Mouse (Mus musculus): ENCODE results near the gene Gm12216.
"Not testable (repeated sequence)": the region's sequence is repeated elsewhere in the genome, so short reads cannot be mapped to it uniquely, and the experiment has no call there.

Gm12216 gene

GRCm38 (mm10) chr11:53873909-53874704, 15.1 kb upstream of the Gm12216 start:
- in situ Hi-C loops (cut with MboI; ENCODE audit: low sequenced_read_pairs) = not testable (repeated sequence)

- in situ Hi-C loops (cut with MboI; ENCODE audit: low sequenced_read_pairs) = no loop called here
Observed at GRCm38 (mm10) chr11:53871786-53872507, 12.9 kb upstream of the Gm12216 start.

- in situ Hi-C loops (cut with MboI; ENCODE audit: low sequenced_read_pairs) = no loop called here
Observed at GRCm38 (mm10) chr11:53869172-53869571, 10.1 kb upstream of the Gm12216 start.

GRCm38 (mm10) chr11:53868323-53868722, 9.3 kb upstream of the Gm12216 start:
- in situ Hi-C loops (cut with MboI; ENCODE audit: low sequenced_read_pairs) = not testable (repeated sequence)

- in situ Hi-C loops (cut with MboI; ENCODE audit: low sequenced_read_pairs) = not testable (repeated sequence)
Observed at GRCm38 (mm10) chr11:53864724-53865310, 5.8 kb upstream of the Gm12216 start.

- in situ Hi-C loops (cut with MboI; ENCODE audit: low sequenced_read_pairs) = not testable (repeated sequence)
Observed at GRCm38 (mm10) chr11:53860944-53861343, 1.9 kb upstream of the Gm12216 start.

- in situ Hi-C loops (cut with MboI; ENCODE audit: low sequenced_read_pairs) = loop anchor here (10.0 kb wide), 1 partner anchor 103 kb away; no protein-coding TSS in a partner anchor
Observed at GRCm38 (mm10) chr11:53858058-53858760, 847 bp downstream of the Gm12216 start.

GRCm38 (mm10) chr11:53853665-53854064, 5.4 kb downstream of the Gm12216 start:
- in situ Hi-C loops (cut with MboI; ENCODE audit: low sequenced_read_pairs) = loop anchor here (10.0 kb wide), 1 partner anchor 99 kb away; no protein-coding TSS in a partner anchor

- in situ Hi-C loops (cut with MboI; ENCODE audit: low sequenced_read_pairs) = loop anchor here (10.0 kb wide), 1 partner anchor 97 kb away; no protein-coding TSS in a partner anchor
Observed at GRCm38 (mm10) chr11:53851795-53852194, 7.3 kb downstream of the Gm12216 start.

- in situ Hi-C loops (cut with MboI; ENCODE audit: low sequenced_read_pairs) = loop anchor here (10.0 kb wide), 1 partner anchor 95 kb away; no protein-coding TSS in a partner anchor
Observed at GRCm38 (mm10) chr11:53849588-53850320, 9.3 kb downstream of the Gm12216 start.

GRCm38 (mm10) chr11:53845680-53846079, 13.4 kb downstream of the Gm12216 start:
- in situ Hi-C loops (cut with MboI; ENCODE audit: low sequenced_read_pairs) = no loop called here

- in situ Hi-C loops (cut with MboI; ENCODE audit: low sequenced_read_pairs) = no loop called here
Observed at GRCm38 (mm10) chr11:53843106-53843505, 15.9 kb downstream of the Gm12216 start.

GRCm38 (mm10) chr11:53842161-53842581, 16.9 kb downstream of the Gm12216 start:
- in situ Hi-C loops (cut with MboI; ENCODE audit: low sequenced_read_pairs) = no loop called here

- in situ Hi-C loops (cut with MboI; ENCODE audit: low sequenced_read_pairs) = no loop called here
Observed at GRCm38 (mm10) chr11:53841514-53841913, 17.5 kb downstream of the Gm12216 start.

GRCm38 (mm10) chr11:53839663-53840642, 19.1 kb downstream of the Gm12216 start:
- in situ Hi-C loops (cut with MboI; ENCODE audit: low sequenced_read_pairs) = no loop called here

GRCm38 (mm10) chr11:53839147-53839546, 19.9 kb downstream of the Gm12216 start:
- in situ Hi-C loops (cut with MboI; ENCODE audit: low sequenced_read_pairs) = no loop called here

GRCm38 (mm10) chr11:53837731-53838130, 21.3 kb downstream of the Gm12216 start:
- in situ Hi-C loops (cut with MboI; ENCODE audit: low sequenced_read_pairs) = no loop called here

- in situ Hi-C loops (cut with MboI; ENCODE audit: low sequenced_read_pairs) = no loop called here
Observed at GRCm38 (mm10) chr11:53835379-53836010, 23.6 kb downstream of the Gm12216 start.
